Mouse (Mus musculus): Measurements from ENCODE around the gene Ccnd2. TPM values are rescaled to one million over a fixed set of nuclear protein-coding genes. Genes with fewer than 3 reads are reported as not detected.

The Ccnd2 gene
- total RNA-seq (2014; fragmentation: Nextera tagmentation) = 549 and 656 TPM in 2 replicates
- 127 and 152 TPM in 2 replicates for total RNA-seq (2017)
- 822 and 1,195 TPM in 2 replicates for polyA plus RNA-seq (2012)

- Histone ChIP-seq H3K36me3 (replicated peaks) (peaks cover 19% of the 10 kb centered on the region), H3K4me3 (ENCODE audit: low read depth, low read length) (peak within 1 kb of the TSS; percentile 99), H3K9me3 (replicated peaks) (no peaks in the 10 kb centered on the region), H3K27me3 (ENCODE audit: insufficient read depth, low read length) (peaks cover 23% of the 10 kb centered on the region), H3K4me1 (ENCODE audit: insufficient read depth, low read depth, low read length) (peaks cover 56% of the 10 kb centered on the region)
- ATAC-seq (ENCODE audit: extremely low read depth, insufficient number of reproducible peaks, low FRiP score, poor library complexity, severe bottlenecking) = peak; percentile 32
- DNase-seq (ENCODE audit: low spot score) = peak; percentile 84
- TF ChIP-seq TAL1 (conservative IDR thresholded peaks at IDR 0.05; ENCODE audit: low read depth, low read length) (no peak), GATA2 (IDR thresholded peaks at IDR 0.05; ENCODE audit: borderline replicate concordance, low read depth, low read length) (no peak), CTCF (IDR thresholded peaks at IDR 0.05; ENCODE audit: low read depth, low read length) (no peak)
These were observed at the start of gene Ccnd2 for GRCm38 (mm10) chr6:127152106-127152951. Gene Ccnd2 (minus strand): TSS chr6:127152193.

- H3K27me3 ChIP-seq (ENCODE audit: insufficient read depth, low read length) = peaks cover 13% of the 10 kb centered on the region
- no peak for DNase-seq (ENCODE audit: low spot score)
- no peak for TF ChIP-seq CTCF (IDR thresholded peaks at IDR 0.05; ENCODE audit: low read depth, low read length)
- TF ChIP-seq TAL1 (conservative IDR thresholded peaks at IDR 0.05; ENCODE audit: low read depth, low read length) = no peak
- TF ChIP-seq GATA1 (IDR thresholded peaks at IDR 0.05; ENCODE audit: borderline replicate concordance, low read length) = no peak
- no peak for TF ChIP-seq POLR2AphosphoS5 (IDR thresholded peaks at IDR 0.05; ENCODE audit: insufficient replicate concordance, low read depth, low read length)
- no peak for TF ChIP-seq GATA2 (IDR thresholded peaks at IDR 0.05; ENCODE audit: borderline replicate concordance, low read depth, low read length)
- no peaks in the 10 kb centered on the region for H3K4me1 ChIP-seq (ENCODE audit: insufficient read depth, low read depth, low read length)
- no peaks in the 10 kb centered on the region for H3K36me3 ChIP-seq (replicated peaks)
- H3K9me3 ChIP-seq (replicated peaks) = no peaks in the 10 kb centered on the region
- ATAC-seq (ENCODE audit: extremely low read depth, insufficient number of reproducible peaks, low FRiP score, poor library complexity, severe bottlenecking) = no peak
- no peak overlapping the region for H3K4me3 ChIP-seq (ENCODE audit: low read depth, low read length)
These were observed 45.0 kb upstream of the Ccnd2 start for GRCm38 (mm10) chr6:127196985-127197384.

GRCm38 (mm10) chr6:127181296-127181695 lies 29.3 kb upstream of the Ccnd2 start:
- no peaks in the 10 kb centered on the region for H3K36me3 ChIP-seq (replicated peaks)
- no peaks in the 10 kb centered on the region for H3K4me1 ChIP-seq (ENCODE audit: insufficient read depth, low read depth, low read length)
- H3K27me3 ChIP-seq (ENCODE audit: insufficient read depth, low read length) = peaks cover 13% of the 10 kb centered on the region
- H3K9me3 ChIP-seq (replicated peaks) = no peaks in the 10 kb centered on the region
- no peak overlapping the region for H3K4me3 ChIP-seq (ENCODE audit: low read depth, low read length)
- TF ChIP-seq POLR2AphosphoS5 (IDR thresholded peaks at IDR 0.05; ENCODE audit: insufficient replicate concordance, low read depth, low read length) (no peak), GATA2 (IDR thresholded peaks at IDR 0.05; ENCODE audit: borderline replicate concordance, low read depth, low read length) (no peak), TAL1 (conservative IDR thresholded peaks at IDR 0.05; ENCODE audit: low read depth, low read length) (no peak), GATA1 (IDR thresholded peaks at IDR 0.05; ENCODE audit: borderline replicate concordance, low read length) (no peak), CTCF (IDR thresholded peaks at IDR 0.05; ENCODE audit: low read depth, low read length) (no peak)
- DNase-seq (ENCODE audit: low spot score) = no peak
- no peak for ATAC-seq (ENCODE audit: extremely low read depth, insufficient number of reproducible peaks, low FRiP score, poor library complexity, severe bottlenecking)

DNA sequence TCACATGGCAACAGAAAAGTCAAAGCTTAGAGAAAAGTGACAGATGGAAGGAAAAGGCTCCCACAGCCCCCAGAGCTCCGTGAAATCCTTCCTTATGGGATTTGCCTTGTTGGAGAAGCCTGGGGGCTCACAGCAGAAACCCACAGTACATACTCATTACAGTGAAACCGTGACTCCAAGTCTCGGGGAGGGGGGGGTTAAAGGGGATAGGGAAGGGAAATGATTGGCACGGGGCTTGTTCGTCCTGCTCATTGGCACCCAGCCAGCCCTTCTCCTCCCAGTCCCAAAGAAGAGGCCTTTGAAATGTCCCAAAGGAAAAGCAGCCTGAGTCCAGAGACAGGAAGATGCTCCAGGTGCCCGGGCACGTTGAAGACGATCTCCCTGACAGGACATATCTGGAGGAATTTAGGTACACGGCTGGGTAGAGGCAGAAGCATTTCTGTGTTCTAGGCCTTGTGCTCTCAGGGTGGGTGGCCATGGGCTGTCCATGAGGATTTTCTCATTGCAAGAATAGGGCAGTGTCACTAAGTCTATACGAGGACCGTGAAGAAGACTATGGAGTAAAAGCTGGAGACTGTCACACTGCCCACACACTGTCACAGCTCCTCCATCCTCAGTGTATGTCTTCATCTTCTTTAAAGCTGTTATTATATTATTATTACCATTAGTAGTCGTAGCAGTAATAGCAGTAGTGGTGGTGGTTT lies 27.2 kb upstream of the Ccnd2 start:
- H3K36me3 ChIP-seq (replicated peaks) = no peaks in the 10 kb centered on the region
- ATAC-seq (ENCODE audit: extremely low read depth, insufficient number of reproducible peaks, low FRiP score, poor library complexity, severe bottlenecking) = no peak

GRCm38 (mm10) chr6:127177962-127178361 lies 26.0 kb upstream of the Ccnd2 start:
- no peak for DNase-seq (ENCODE audit: low spot score)
- no peak for ATAC-seq (ENCODE audit: extremely low read depth, insufficient number of reproducible peaks, low FRiP score, poor library complexity, severe bottlenecking)
- H3K4me3 ChIP-seq (ENCODE audit: low read depth, low read length) = no peak overlapping the region
- H3K9me3 ChIP-seq (replicated peaks) = no peaks in the 10 kb centered on the region
- H3K36me3 ChIP-seq (replicated peaks) = no peaks in the 10 kb centered on the region
- TF ChIP-seq CTCF (IDR thresholded peaks at IDR 0.05; ENCODE audit: low read depth, low read length) (no peak), GATA1 (IDR thresholded peaks at IDR 0.05; ENCODE audit: borderline replicate concordance, low read length) (no peak), GATA2 (IDR thresholded peaks at IDR 0.05; ENCODE audit: borderline replicate concordance, low read depth, low read length) (no peak), TAL1 (conservative IDR thresholded peaks at IDR 0.05; ENCODE audit: low read depth, low read length) (no peak), POLR2AphosphoS5 (IDR thresholded peaks at IDR 0.05; ENCODE audit: insufficient replicate concordance, low read depth, low read length) (no peak)
- H3K4me1 ChIP-seq (ENCODE audit: insufficient read depth, low read depth, low read length) = no peaks in the 10 kb centered on the region
- peaks cover 9% of the 10 kb centered on the region; the same call in 1 of the 2 replicates for H3K27me3 ChIP-seq (ENCODE audit: insufficient read depth, low read length)

More for the DNA sequence above, 27.2 kb upstream of the Ccnd2 start:
- DNase-seq (ENCODE audit: low spot score) = no peak
- no peaks in the 10 kb centered on the region for H3K9me3 ChIP-seq (replicated peaks)
- H3K27me3 ChIP-seq (ENCODE audit: insufficient read depth, low read length) = peaks cover 9% of the 10 kb centered on the region; the same call in 1 of the 2 replicates
- H3K4me1 ChIP-seq (ENCODE audit: insufficient read depth, low read depth, low read length) = no peaks in the 10 kb centered on the region
- H3K4me3 ChIP-seq (ENCODE audit: low read depth, low read length) = no peak overlapping the region
- no peak for TF ChIP-seq GATA1 (IDR thresholded peaks at IDR 0.05; ENCODE audit: borderline replicate concordance, low read length)
- no peak for TF ChIP-seq TAL1 (conservative IDR thresholded peaks at IDR 0.05; ENCODE audit: low read depth, low read length)
- TF ChIP-seq CTCF (IDR thresholded peaks at IDR 0.05; ENCODE audit: low read depth, low read length) = no peak
- no peak for TF ChIP-seq GATA2 (IDR thresholded peaks at IDR 0.05; ENCODE audit: borderline replicate concordance, low read depth, low read length)
- no peak for TF ChIP-seq POLR2AphosphoS5 (IDR thresholded peaks at IDR 0.05; ENCODE audit: insufficient replicate concordance, low read depth, low read length)

- no peak for ATAC-seq (ENCODE audit: extremely low read depth, insufficient number of reproducible peaks, low FRiP score, poor library complexity, severe bottlenecking)
- DNase-seq (ENCODE audit: low spot score) = no peak
- Histone ChIP-seq H3K4me3 (ENCODE audit: low read depth, low read length) (no peak overlapping the region), H3K27me3 (ENCODE audit: insufficient read depth, low read length) (peaks cover 10% of the 10 kb centered on the region; the same call in 1 of the 2 replicates), H3K9me3 (replicated peaks) (no peaks in the 10 kb centered on the region), H3K36me3 (replicated peaks) (no peaks in the 10 kb centered on the region), H3K4me1 (ENCODE audit: insufficient read depth, low read depth, low read length) (no peaks in the 10 kb centered on the region)
- TF ChIP-seq CTCF (IDR thresholded peaks at IDR 0.05; ENCODE audit: low read depth, low read length) = no peak
- TF ChIP-seq TAL1 (conservative IDR thresholded peaks at IDR 0.05; ENCODE audit: low read depth, low read length) = no peak
- TF ChIP-seq GATA2 (IDR thresholded peaks at IDR 0.05; ENCODE audit: borderline replicate concordance, low read depth, low read length) = no peak
- no peak for TF ChIP-seq POLR2AphosphoS5 (IDR thresholded peaks at IDR 0.05; ENCODE audit: insufficient replicate concordance, low read depth, low read length)
- TF ChIP-seq GATA1 (IDR thresholded peaks at IDR 0.05; ENCODE audit: borderline replicate concordance, low read length) = no peak
These were observed 25.4 kb upstream of the Ccnd2 start for GRCm38 (mm10) chr6:127177441-127177840.
